Mouse (Mus musculus) heart, adult 2 months (tissue): ENCODE results near the gene Tfap4.

Source experiments
- CTCF ChIP-seq: fragments of 200-600 bp; IDR thresholded peaks from 2 replicates; pipeline ENCODE4 v1.8.1; 2022; ENCODE audit warnings: antibody characterized with exemption, mild to moderate bottlenecking, moderate library complexity
- EP300 ChIP-seq: fragments of 200-500 bp; IDR thresholded peaks from 2 replicates; pipeline ENCODE4 v1.6.1; 2011; ENCODE audit warnings: low read depth, low read length, control low read depth; ENCODE audit not compliant: insufficient read depth
- POLR2A ChIP-seq: fragments of 200-500 bp; IDR thresholded peaks from 2 replicates; pipeline ENCODE4 v1.6.1; 2011; ENCODE audit warnings: mild to moderate bottlenecking, low read depth, low read length, control low read depth; ENCODE audit not compliant: insufficient read depth

DNA sequence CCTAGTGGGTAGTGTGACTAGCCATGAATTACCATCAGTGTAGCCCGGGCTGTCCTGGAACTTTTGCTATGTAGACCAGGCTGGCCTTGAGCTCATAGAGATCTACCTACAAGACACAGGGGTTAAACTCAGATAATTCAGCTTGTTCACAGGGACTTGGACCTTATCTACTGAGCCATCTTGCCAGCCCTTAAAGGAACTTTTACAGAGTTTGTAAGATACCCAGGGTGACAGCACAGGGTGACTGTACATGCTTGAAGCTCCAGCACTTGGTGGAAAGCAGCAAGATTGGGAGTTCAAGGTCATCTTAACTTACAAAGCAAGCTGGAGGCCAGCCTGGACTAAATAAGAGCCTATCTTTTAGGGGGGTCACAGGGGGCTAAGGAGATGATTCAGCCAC is 4.1 kb downstream of the Tfap4 start:
- no peak for TF ChIP-seq POLR2A
- TF ChIP-seq CTCF: no peak
- no peak for TF ChIP-seq EP300
